Mouse (Mus musculus): ENCODE results near the gene Slit3. TPM values are rescaled to one million over a fixed set of nuclear protein-coding genes. Genes with fewer than 3 reads are reported as not detected.
A peak's percentile ranks its signal among the peaks of the same experiment; 100 is the strongest.

Gene Slit3
- polyA plus RNA-seq, 1 experiment from 2014 or later, result 11.1 TPM

DNA sequence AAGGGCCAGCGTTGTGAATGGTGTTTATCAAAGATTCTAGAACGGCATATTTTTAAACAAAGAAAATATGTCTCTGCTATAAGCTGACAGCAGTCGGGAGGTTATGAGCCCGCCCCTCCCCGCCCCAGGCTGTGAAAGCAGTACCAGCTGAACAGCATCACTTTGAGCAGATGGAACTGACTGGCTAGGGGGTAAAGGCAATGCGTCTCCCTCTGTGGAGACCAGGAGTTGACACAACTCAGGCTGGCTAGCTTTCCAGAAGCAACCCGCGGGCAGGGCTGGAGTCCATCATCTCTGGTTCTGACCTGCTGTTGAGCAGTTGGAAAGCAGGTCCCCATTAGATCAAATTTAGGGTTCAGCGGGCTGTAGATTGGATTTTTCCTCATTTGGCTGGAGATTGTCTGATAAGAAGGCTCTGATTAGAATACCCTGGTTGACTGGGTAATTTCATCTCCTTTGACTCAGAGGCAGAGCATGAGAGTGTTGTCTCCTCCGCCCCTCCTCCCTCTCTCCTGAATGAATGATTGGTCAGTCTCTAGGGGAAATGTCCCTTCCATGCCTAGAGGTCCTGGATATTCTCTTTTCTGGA, 480.7 kb downstream of the Slit3 start:
- no peak overlapping the region for H3K9ac ChIP-seq (ENCODE audit: low read length)
- H3K9me3 ChIP-seq (ENCODE audit: control insufficient read depth, low read length), result no peaks in the 10 kb centered on the region
- H3K36me3 ChIP-seq (ENCODE audit: control insufficient read depth, insufficient read depth, low read length), result no peaks in the 10 kb centered on the region
- H3K27me3 ChIP-seq (ENCODE audit: control insufficient read depth, insufficient read depth, low read length), result peaks cover 2% of the 10 kb centered on the region; the same call in 1 of the 2 replicates
- DNase-seq (ENCODE audit: low spot score, missing footprints) (no peak), ATAC-seq (ENCODE audit: low FRiP score) (0 out of 2 replicates have a peak, but pooled peaks have one; percentile 30)
- no peak overlapping the region for H3K4me3 ChIP-seq (ENCODE audit: low read depth, low read length)
- H3K4me1 ChIP-seq (ENCODE audit: control insufficient read depth, insufficient read depth, low read length), result peaks cover 40% of the 10 kb centered on the region
- H3K27ac ChIP-seq (ENCODE audit: low read depth, low read length), result no peak overlapping the region
- 77% methylated on average over 10 of the region's 10 CpGs for WGBS
- no peak overlapping the region for H3K4me2 ChIP-seq

DNA sequence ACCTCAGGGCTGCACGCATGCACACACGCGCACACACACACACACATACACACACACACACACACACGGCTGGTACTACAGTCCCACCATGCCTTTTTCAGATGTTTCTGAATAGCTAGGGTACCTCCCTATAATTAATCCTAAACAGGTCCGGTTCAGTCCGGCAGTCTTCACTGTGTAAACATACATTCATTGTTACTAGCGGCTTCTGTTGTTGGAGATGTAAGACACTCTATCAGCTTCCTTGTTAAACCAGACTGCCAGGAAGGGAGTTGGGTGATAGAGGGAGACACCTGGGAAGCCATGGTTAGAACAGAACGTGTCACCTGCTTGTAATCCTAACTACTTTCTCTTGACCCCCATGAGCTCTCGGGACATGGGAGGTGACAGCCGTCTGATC, 481.6 kb downstream of the Slit3 start:
- Histone ChIP-seq H3K36me3 (ENCODE audit: control insufficient read depth, insufficient read depth, low read length) (no peaks in the 10 kb centered on the region), H3K27ac (ENCODE audit: low read depth, low read length) (no peak overlapping the region), H3K4me3 (ENCODE audit: low read depth, low read length) (no peak overlapping the region), H3K9ac (ENCODE audit: low read length) (no peak overlapping the region), H3K9me3 (ENCODE audit: control insufficient read depth, low read length) (no peaks in the 10 kb centered on the region), H3K4me1 (ENCODE audit: control insufficient read depth, insufficient read depth, low read length) (peaks cover 40% of the 10 kb centered on the region), H3K27me3 (ENCODE audit: control insufficient read depth, insufficient read depth, low read length) (no peaks in the 10 kb centered on the region), H3K4me2 (no peak overlapping the region)
- DNase-seq (ENCODE audit: low spot score, missing footprints) (no peak), ATAC-seq (ENCODE audit: low FRiP score) (no peak)
- WGBS, result 69% methylated on average over 10 of the region's 10 CpGs

DNA sequence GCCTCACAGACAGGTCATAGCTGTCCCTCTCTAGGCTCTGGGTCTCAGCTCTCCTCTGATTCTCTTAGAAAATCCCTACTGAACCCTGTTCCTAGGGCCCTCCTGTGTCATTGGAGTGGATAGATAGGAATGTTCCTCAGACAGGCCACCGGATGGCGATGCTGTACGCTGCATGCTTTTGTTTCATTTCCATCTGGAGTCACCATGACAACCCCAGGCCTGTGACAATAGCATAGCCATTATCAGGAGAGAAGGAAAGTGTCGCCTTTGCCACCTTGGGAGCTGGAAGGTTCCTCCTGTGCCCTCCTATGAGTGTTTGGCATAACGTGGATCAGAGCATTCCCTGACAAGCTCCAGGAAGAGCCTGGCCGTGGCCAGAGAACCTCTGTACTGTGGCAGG, 482.9 kb downstream of the Slit3 start:
- H3K27me3 ChIP-seq (ENCODE audit: control insufficient read depth, insufficient read depth, low read length), result no peaks in the 10 kb centered on the region

DNA sequence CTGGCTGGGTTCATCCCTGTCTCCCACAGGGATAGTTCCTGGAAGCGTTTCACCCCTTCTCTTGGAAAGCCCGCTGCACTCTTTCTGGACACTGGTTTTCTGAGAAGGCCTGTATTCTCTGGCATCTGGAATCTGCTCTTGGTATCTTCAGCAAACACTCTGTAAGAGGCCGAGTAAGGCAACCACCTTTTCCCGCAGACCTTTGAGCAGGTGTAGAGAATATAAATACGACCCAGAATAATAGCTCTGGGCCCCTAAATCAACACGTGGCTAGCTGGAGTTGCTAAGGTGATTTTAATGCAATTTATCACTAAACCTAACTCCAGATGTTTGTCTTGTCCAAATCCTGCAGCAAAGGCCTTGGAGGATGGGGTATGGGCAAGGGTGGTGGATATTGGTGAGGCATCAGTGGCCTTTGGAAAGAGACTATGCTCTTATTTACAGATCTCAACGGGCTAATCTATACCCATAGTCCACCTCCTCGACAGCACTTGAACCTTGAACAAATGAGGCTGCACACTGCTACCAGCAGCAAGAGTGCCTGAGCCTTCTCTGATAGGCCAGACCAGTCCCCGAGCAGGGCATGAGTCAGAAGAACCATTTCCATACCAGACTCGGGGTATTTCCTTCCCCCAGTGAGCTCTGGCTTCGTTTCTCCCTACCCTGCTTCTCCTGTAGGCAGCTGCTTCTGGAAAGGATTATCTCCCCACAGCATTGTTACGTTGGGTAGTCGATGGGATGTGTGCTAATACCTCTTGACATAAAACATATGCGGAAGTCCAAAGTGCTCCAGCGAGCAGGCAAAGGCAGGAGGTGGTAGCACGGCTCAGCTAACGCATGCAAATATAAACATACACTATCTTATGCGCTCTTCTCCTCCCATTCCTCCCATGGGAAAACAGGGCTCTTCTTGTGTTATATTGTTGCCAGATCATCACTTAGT, 484.1 kb downstream of the Slit3 start:
- H3K4me1 ChIP-seq (ENCODE audit: control insufficient read depth, insufficient read depth, low read length), result peaks cover 30% of the 10 kb centered on the region
- WGBS, result 58% methylated on average over 18 of the region's 18 CpGs
- DNase-seq (ENCODE audit: low spot score, missing footprints) (no peak), ATAC-seq (ENCODE audit: low FRiP score) (peak; percentile 26; the same call in 1 of the 2 replicates)
- H3K36me3 ChIP-seq (ENCODE audit: control insufficient read depth, insufficient read depth, low read length), result no peaks in the 10 kb centered on the region
- no peaks in the 10 kb centered on the region for H3K27me3 ChIP-seq (ENCODE audit: control insufficient read depth, insufficient read depth, low read length)
- no peaks in the 10 kb centered on the region for H3K9me3 ChIP-seq (ENCODE audit: control insufficient read depth, low read length)
- H3K9ac ChIP-seq (ENCODE audit: low read length), result no peak overlapping the region
- peak overlapping the region; percentile 30; the same call in 1 of the 2 replicates for H3K27ac ChIP-seq (ENCODE audit: low read depth, low read length)
- no peak overlapping the region for H3K4me2 ChIP-seq
- H3K4me3 ChIP-seq (ENCODE audit: low read depth, low read length), result no peak overlapping the region

More for the DNA sequence above, 482.9 kb downstream of the Slit3 start:
- Histone ChIP-seq H3K9me3 (ENCODE audit: control insufficient read depth, low read length) (no peaks in the 10 kb centered on the region), H3K9ac (ENCODE audit: low read length) (no peak overlapping the region), H3K27ac (ENCODE audit: low read depth, low read length) (no peak overlapping the region), H3K36me3 (ENCODE audit: control insufficient read depth, insufficient read depth, low read length) (no peaks in the 10 kb centered on the region), H3K4me1 (ENCODE audit: control insufficient read depth, insufficient read depth, low read length) (peaks cover 34% of the 10 kb centered on the region), H3K4me2 (no peak overlapping the region), H3K4me3 (ENCODE audit: low read depth, low read length) (no peak overlapping the region)
- WGBS, result 80% methylated on average over 6 of the region's 6 CpGs
- ATAC-seq (ENCODE audit: low FRiP score), result no peak
- DNase-seq (ENCODE audit: low spot score, missing footprints), result no peak

DNA sequence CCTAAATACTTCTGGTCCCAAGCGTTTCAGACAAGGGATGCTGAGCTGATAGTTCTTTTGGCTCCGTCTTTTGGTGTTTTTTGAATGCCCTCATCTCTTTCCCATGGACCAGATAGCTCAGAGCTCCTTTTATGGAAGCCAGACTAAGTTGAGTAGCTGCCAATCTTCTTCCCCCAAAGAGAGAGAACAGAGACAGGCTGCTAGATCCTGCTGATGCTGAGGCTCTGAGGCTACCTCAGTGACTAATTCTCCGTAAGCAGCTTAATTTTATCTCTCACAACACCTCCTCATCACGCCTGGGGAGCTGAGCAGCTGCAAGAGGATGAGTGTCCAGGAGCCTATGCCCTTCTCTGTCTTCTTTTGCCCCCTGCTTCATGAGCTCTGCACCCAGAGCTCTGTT, 486.2 kb downstream of the Slit3 start:
- H3K4me2 ChIP-seq, result no peak overlapping the region
- no peaks in the 10 kb centered on the region for H3K9me3 ChIP-seq (ENCODE audit: control insufficient read depth, low read length)
- WGBS, result 47% methylated on average over 4 of the region's 4 CpGs
- no peak overlapping the region for H3K9ac ChIP-seq (ENCODE audit: low read length)
- H3K4me3 ChIP-seq (ENCODE audit: low read depth, low read length), result no peak overlapping the region
- peaks cover 26% of the 10 kb centered on the region for H3K4me1 ChIP-seq (ENCODE audit: control insufficient read depth, insufficient read depth, low read length)
- H3K27me3 ChIP-seq (ENCODE audit: control insufficient read depth, insufficient read depth, low read length), result no peaks in the 10 kb centered on the region; the same call in 1 of the 2 replicates
- H3K27ac ChIP-seq (ENCODE audit: low read depth, low read length), result no peak overlapping the region
- no peaks in the 10 kb centered on the region for H3K36me3 ChIP-seq (ENCODE audit: control insufficient read depth, insufficient read depth, low read length)
- ATAC-seq (ENCODE audit: low FRiP score), result no peak
- no peak for DNase-seq (ENCODE audit: low spot score, missing footprints)

DNA sequence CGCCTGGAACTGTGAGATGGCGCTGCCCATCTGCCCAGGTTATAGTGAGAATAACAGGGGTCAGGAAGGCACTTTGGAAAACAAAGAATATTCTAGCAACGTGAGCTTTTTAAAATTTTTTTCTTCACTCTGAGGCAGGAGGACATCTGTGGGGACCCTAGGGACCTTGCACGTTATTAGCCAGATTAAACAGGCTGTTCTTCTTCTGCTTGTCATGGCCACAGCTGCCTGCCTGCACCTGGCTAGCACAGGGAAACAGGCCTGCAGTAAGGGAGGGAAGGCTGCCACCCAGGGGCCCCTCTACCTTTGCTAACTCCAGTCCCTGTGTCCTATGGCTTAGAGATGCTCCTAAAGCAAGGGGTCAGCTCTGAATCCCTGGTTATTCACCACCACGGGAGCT, 487.8 kb downstream of the Slit3 start:
- H3K9me3 ChIP-seq (ENCODE audit: control insufficient read depth, low read length), result no peaks in the 10 kb centered on the region
- H3K27me3 ChIP-seq (ENCODE audit: control insufficient read depth, insufficient read depth, low read length), result peaks cover 4% of the 10 kb centered on the region; the same call in 1 of the 2 replicates
- H3K9ac ChIP-seq (ENCODE audit: low read length), result no peak overlapping the region
- DNase-seq (ENCODE audit: low spot score, missing footprints) (no peak), ATAC-seq (ENCODE audit: low FRiP score) (peak; percentile 58; the same call in 1 of the 2 replicates)
- H3K4me3 ChIP-seq (ENCODE audit: low read depth, low read length), result no peak overlapping the region
- no peak overlapping the region; the same call in 1 of the 2 replicates for H3K27ac ChIP-seq (ENCODE audit: low read depth, low read length)
- H3K4me2 ChIP-seq, result no peak overlapping the region
- no peaks in the 10 kb centered on the region for H3K36me3 ChIP-seq (ENCODE audit: control insufficient read depth, insufficient read depth, low read length)
- WGBS, result 62% methylated on average over 5 of the region's 5 CpGs
- peaks cover 25% of the 10 kb centered on the region for H3K4me1 ChIP-seq (ENCODE audit: control insufficient read depth, insufficient read depth, low read length)

DNA sequence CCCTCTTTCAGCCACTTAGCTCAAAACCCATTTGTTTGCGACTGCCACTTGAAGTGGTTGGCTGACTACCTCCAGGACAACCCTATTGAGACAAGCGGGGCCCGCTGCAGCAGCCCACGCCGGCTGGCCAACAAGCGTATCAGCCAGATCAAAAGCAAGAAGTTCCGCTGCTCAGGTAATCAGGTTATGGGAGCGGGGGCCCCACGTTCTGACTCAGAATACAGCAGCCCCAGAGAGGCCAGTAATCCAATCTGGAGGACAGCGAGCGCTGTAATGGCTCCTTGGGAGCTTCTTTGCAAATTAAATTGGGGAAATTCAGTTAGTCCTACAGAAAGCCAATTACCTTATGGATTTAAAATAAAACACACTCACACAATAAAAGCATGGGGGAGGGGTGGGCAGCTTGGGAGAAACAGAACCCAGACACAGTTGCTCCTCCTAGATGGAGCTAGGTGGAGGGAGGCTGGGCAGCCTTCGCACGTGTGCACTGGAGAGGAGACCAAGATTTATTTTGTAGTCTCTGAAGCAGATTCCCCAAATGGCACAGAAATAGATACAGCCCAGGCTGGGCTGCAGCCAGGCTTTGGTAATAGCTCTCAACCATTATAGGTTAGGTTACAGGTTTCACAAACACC, 491.4 kb downstream of the Slit3 start:
- Histone ChIP-seq H3K27ac (ENCODE audit: low read depth, low read length) (no peak overlapping the region), H3K4me1 (ENCODE audit: control insufficient read depth, insufficient read depth, low read length) (peaks cover 16% of the 10 kb centered on the region), H3K4me3 (ENCODE audit: low read depth, low read length) (no peak overlapping the region), H3K36me3 (ENCODE audit: control insufficient read depth, insufficient read depth, low read length) (no peaks in the 10 kb centered on the region), H3K9ac (ENCODE audit: low read length) (no peak overlapping the region), H3K27me3 (ENCODE audit: control insufficient read depth, insufficient read depth, low read length) (peaks cover 4% of the 10 kb centered on the region; the same call in 1 of the 2 replicates), H3K4me2 (no peak overlapping the region), H3K9me3 (ENCODE audit: control insufficient read depth, low read length) (no peaks in the 10 kb centered on the region)
- DNase-seq (ENCODE audit: low spot score, missing footprints) (no peak), ATAC-seq (ENCODE audit: low FRiP score) (peak; percentile 27; the same call in 1 of the 2 replicates)
- WGBS, result 29% methylated on average over 13 of the region's 13 CpGs

DNA sequence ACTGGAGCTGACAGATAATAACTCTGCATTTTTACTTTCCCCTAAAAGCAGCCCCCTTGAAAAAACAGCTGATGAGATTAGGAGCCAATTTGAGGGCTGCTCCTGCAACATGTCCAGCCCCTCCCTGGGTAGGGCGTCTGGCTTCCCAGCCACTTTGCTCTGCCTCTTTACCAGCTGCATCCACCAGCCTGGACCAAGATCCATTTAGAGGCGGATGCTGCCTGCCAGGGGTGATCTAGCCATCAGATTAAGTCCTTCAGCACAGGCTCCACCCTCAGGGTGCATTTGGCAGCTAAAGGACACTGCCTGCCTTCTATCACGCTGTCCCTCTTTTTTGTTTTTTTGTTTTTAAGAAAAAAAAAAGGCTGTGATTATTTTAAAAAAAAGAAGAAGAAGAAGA, 493.5 kb downstream of the Slit3 start:
- ATAC-seq (ENCODE audit: low FRiP score) (no peak), DNase-seq (ENCODE audit: low spot score, missing footprints) (no peak)
- Histone ChIP-seq H3K4me1 (ENCODE audit: control insufficient read depth, insufficient read depth, low read length) (peaks cover 14% of the 10 kb centered on the region), H3K27ac (ENCODE audit: low read depth, low read length) (no peak overlapping the region), H3K9me3 (ENCODE audit: control insufficient read depth, low read length) (no peaks in the 10 kb centered on the region), H3K27me3 (ENCODE audit: control insufficient read depth, insufficient read depth, low read length) (peaks cover 4% of the 10 kb centered on the region; the same call in 1 of the 2 replicates), H3K36me3 (ENCODE audit: control insufficient read depth, insufficient read depth, low read length) (no peaks in the 10 kb centered on the region), H3K9ac (ENCODE audit: low read length) (no peak overlapping the region), H3K4me2 (no peak overlapping the region), H3K4me3 (ENCODE audit: low read depth, low read length) (no peak overlapping the region)
- WGBS, result 19% methylated on average over 3 of the region's 3 CpGs

Measured in midbrain, embryonic 11.5 days (tissue).